In genomic region chr7:142349308-142349961, GRCm38 (mm10) we compare ENCODE assay signal across 11 mouse cellular contexts. TPM values are rescaled to one million over a fixed set of nuclear protein-coding genes. Genes with fewer than 3 reads are reported as not detected.
A peak's percentile ranks its signal among the peaks of the same experiment; 100 is the strongest.
DNase-seq lines count a peak whose midpoint lies in the region; ATAC-seq and TF ChIP-seq lines count a peak whose summit lies in the region.
"Had no signal": no experiment of that assay in that cellular context is flagged by ENCODE, and none has a peak within 500 bp of the region (broad histone marks: within the 10 kb centered on the region; RNA-seq: fewer than 3 reads in every experiment).

No protein-coding gene starts in this region.

- H3K9me3 ChIP-seq in hindbrain, embryonic 15.5 days: no peaks in the 10 kb centered on the region

- WGBS in hindbrain, embryonic 15.5 days: 25% methylated on average over 9 of the region's 9 CpGs

- H3K4me2 ChIP-seq in hindbrain, embryonic 15.5 days: no peak overlapping the region

- H3K4me1 ChIP-seq in hindbrain, embryonic 15.5 days (replicated peaks): no peaks in the 10 kb centered on the region; the same call in 1 of the 2 replicates

- no peak overlapping the region for H3K27ac ChIP-seq in hindbrain, embryonic 15.5 days (replicated peaks)

- no peaks in the 10 kb centered on the region for H3K36me3 ChIP-seq in hindbrain, embryonic 15.5 days

- TF ChIP-seq POLR2A in brain, embryonic 14.5 days (IDR thresholded peaks at IDR 0.05; ENCODE audit: borderline replicate concordance, extremely low read depth, insufficient read depth, insufficient read length, poor library complexity, severe bottlenecking): no peak

- no peaks in the 10 kb centered on the region for H3K27me3 ChIP-seq in hindbrain, embryonic 15.5 days

- H3K4me3 ChIP-seq in hindbrain, embryonic 15.5 days: no peak overlapping the region

- no peak for DNase-seq in frontal cortex, postnatal 25 days (ENCODE audit: low spot score in 2 of 2)
- peak; percentile 91 for DNase-seq in brain, embryonic 14.5 days (ENCODE audit: low read depth)
- DNase-seq in ovary, postnatal 36 days (ENCODE audit: low spot score): no peak
- DNase-seq in cerebellum, adult 9-11 months: no peak

- H3K9ac ChIP-seq in hindbrain, embryonic 15.5 days: no peak overlapping the region

- peak; percentile 95 for ATAC-seq in frontal cortex, adult (ENCODE audit: low TSS enrichment)
- peak; percentile 71 for ATAC-seq in hindbrain, embryonic 15.5 days (ENCODE audit: low FRiP score, low read depth)
- ATAC-seq in megakaryocyte progenitor cell, adult 5-6 weeks (replicated peaks; ENCODE audit: poor library complexity): peak; percentile 21; the same call in 1 of the 2 replicates
- no peak for ATAC-seq in CD4-positive, CD25-positive, alpha-beta regulatory T cell, adult 4 months

- TF ChIP-seq CTCF in brain, embryonic 14.5 days (IDR thresholded peaks at IDR 0.05; ENCODE audit: borderline replicate concordance, extremely low read depth, insufficient read depth, insufficient read length): no peak

RNA-seq across cellular contexts. Expression of gene Ifitm10, which starts 24.1 kb away (rescaled TPM):
- 2.8 and 2.9 TPM in 2 replicates for polyA plus RNA-seq in brain, embryonic 14.5 days (2012; rRNA removed)
- polyA plus RNA-seq in hindbrain, embryonic 15.5 days (2015; fragmentation: Nextera tagmentation; extraction: Ambion mirVana): 8.4 and 8.7 TPM in 2 replicates
- not detected in 2 replicates for total RNA-seq in megakaryocyte progenitor cell, adult 5-6 weeks (2015)
- total RNA-seq in megakaryocyte progenitor cell, adult 5-6 weeks (2017): not detected in 2 replicates
- under 1 TPM in 1 of 2 experiments, not detected in 1; 0.91 TPM for polyA plus RNA-seq in CD4-positive, CD25-positive, alpha-beta regulatory T cell, adult 4 months (2017; shearing (Covaris generic))
- polyA plus RNA-seq: testis, adult 2 months had no signal

RNA-seq across cellular contexts. Expression of gene Gm49369, which starts 33.0 kb away (rescaled TPM):
- 0.12 and 0.14 TPM in 2 replicates for polyA plus RNA-seq in brain, embryonic 14.5 days (2012; rRNA removed)
- 1.9 TPM in 1 of 2 replicates, not detected in the other for polyA plus RNA-seq in hindbrain, embryonic 15.5 days (2015; fragmentation: Nextera tagmentation; extraction: Ambion mirVana)
- not detected in 2 replicates for total RNA-seq in megakaryocyte progenitor cell, adult 5-6 weeks (2015)
- total RNA-seq in megakaryocyte progenitor cell, adult 5-6 weeks (2017): 25.2 and 59.0 TPM in 2 replicates
- polyA plus RNA-seq in CD4-positive, CD25-positive, alpha-beta regulatory T cell, adult 4 months (2017; shearing (Covaris generic)): not detected
- polyA plus RNA-seq: C2C12; testis, adult 2 months had no signal

RNA-seq across cellular contexts. Expression of gene Ctsd, which starts 38.4 kb away (rescaled TPM):
- polyA plus RNA-seq in brain, embryonic 14.5 days (2012; rRNA removed): 186 and 216 TPM in 2 replicates
- 300 and 306 TPM in 2 replicates for polyA plus RNA-seq in hindbrain, embryonic 15.5 days (2015; fragmentation: Nextera tagmentation; extraction: Ambion mirVana)
- total RNA-seq in megakaryocyte progenitor cell, adult 5-6 weeks (2015): 115 and 133 TPM in 2 replicates
- total RNA-seq in megakaryocyte progenitor cell, adult 5-6 weeks (2017): 129 and 170 TPM in 2 replicates
- polyA plus RNA-seq in CD4-positive, CD25-positive, alpha-beta regulatory T cell, adult 4 months (2017; shearing (Covaris generic)): 100 to 1,000 TPM; 277 to 325 TPM

RNA-seq across cellular contexts. Expression of gene Krtap5-4, which starts 46.1 kb away (rescaled TPM):
- not detected in 2 replicates for polyA plus RNA-seq in brain, embryonic 14.5 days (2012; rRNA removed)
- not detected in 2 replicates for polyA plus RNA-seq in hindbrain, embryonic 15.5 days (2015; fragmentation: Nextera tagmentation; extraction: Ambion mirVana)
- total RNA-seq in megakaryocyte progenitor cell, adult 5-6 weeks (2015): not detected in 2 replicates
- total RNA-seq in megakaryocyte progenitor cell, adult 5-6 weeks (2017): not detected in 2 replicates
- not detected for polyA plus RNA-seq in CD4-positive, CD25-positive, alpha-beta regulatory T cell, adult 4 months (2017; shearing (Covaris generic))
- total RNA-seq: layer of hippocampus, postnatal 14 days had no signal
- polyA plus RNA-seq: testis, adult 2 months had no signal

RNA-seq across cellular contexts. Expression of gene Krtap5-1, which starts 52.5 kb away (rescaled TPM):
- polyA plus RNA-seq in brain, embryonic 14.5 days (2012; rRNA removed): not detected in 2 replicates
- not detected in 2 replicates for polyA plus RNA-seq in hindbrain, embryonic 15.5 days (2015; fragmentation: Nextera tagmentation; extraction: Ambion mirVana)
- not detected in 2 replicates for total RNA-seq in megakaryocyte progenitor cell, adult 5-6 weeks (2015)
- not detected in 2 replicates for total RNA-seq in megakaryocyte progenitor cell, adult 5-6 weeks (2017)
- polyA plus RNA-seq in CD4-positive, CD25-positive, alpha-beta regulatory T cell, adult 4 months (2017; shearing (Covaris generic)): not detected
- total RNA-seq: layer of hippocampus, postnatal 14 days had no signal
- polyA plus RNA-seq: C2C12; testis, adult 2 months had no signal
